Mouse (Mus musculus) embryonic fibroblast, embryonic 13.5 days (primary cell): Measurements from ENCODE around the gene Dnm3. TPM values are rescaled to one million over a fixed set of nuclear protein-coding genes. Genes with fewer than 3 reads are reported as not detected.
A peak's percentile ranks its signal among the peaks of the same experiment; 100 is the strongest.

Source experiments
- H3K27ac ChIP-seq: 2 replicates; pipeline ENCODE4 v1.5.1; 2012; ENCODE audit warnings: low read length, control low read depth, inconsistent platforms; ENCODE audit not compliant: insufficient read depth
- H3K4me1 ChIP-seq: 2 replicates; pipeline ENCODE4 v1.6.1; 2011; ENCODE audit warnings: low read length; ENCODE audit not compliant: control insufficient read depth, insufficient read depth
- H3K4me3 ChIP-seq: 2 replicates; pipeline ENCODE4 v1.5.1; 2011; ENCODE audit warnings: mild to moderate bottlenecking, control low read depth, low read length; ENCODE audit not compliant: insufficient read depth
- CTCF ChIP-seq: IDR thresholded peaks from 2 replicates; pipeline ENCODE4 v1.5.1; 2011; ENCODE audit warnings: mild to moderate bottlenecking, control low read depth, low read length, moderate library complexity, borderline replicate concordance; ENCODE audit not compliant: insufficient read depth
- POLR2A ChIP-seq: IDR thresholded peaks from 2 replicates; pipeline ENCODE4 v1.6.1; 2011; ENCODE audit warnings: low read depth, mild to moderate bottlenecking, control low read depth, low read length, moderate library complexity
- polyA plus RNA-seq: library from polyadenylated mRNA; stranded (reverse); fragments of >200 nt; gene quantifications from 2 replicates; pipeline ENCODE4 v1.2.4, GENCODE M21; 2011; ENCODE audit warnings: low read depth; ENCODE audit not compliant: missing spikeins, insufficient read length

Dnm3 gene
- polyA plus RNA-seq, 1 experiment, result 11.7 TPM

DNA sequence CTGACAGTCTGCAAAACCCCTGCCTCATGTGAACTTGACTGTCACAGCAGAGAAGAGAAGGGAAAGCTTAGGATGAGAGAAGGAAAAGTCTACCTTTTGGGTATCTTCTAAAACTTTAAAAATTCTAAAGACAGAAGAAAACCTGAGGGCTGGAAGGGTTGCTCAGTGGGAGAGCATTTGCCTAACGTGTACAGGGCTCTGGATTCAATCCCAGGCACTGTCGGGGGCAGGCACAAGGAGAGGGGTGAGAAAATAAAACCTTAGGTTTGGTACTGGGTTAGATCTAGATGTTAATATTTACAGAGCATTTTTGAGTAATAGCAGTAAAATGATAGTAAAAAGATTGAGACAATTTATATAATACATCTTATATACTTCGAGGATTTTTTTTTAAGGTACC is 353.4 kb downstream of the Dnm3 start:
- TF ChIP-seq POLR2A (no peak), CTCF (no peak)
- Histone ChIP-seq H3K27ac (peak overlapping the region; percentile 96), H3K4me3 (no peak overlapping the region), H3K4me1 (peaks cover 26% of the 10 kb centered on the region)

DNA sequence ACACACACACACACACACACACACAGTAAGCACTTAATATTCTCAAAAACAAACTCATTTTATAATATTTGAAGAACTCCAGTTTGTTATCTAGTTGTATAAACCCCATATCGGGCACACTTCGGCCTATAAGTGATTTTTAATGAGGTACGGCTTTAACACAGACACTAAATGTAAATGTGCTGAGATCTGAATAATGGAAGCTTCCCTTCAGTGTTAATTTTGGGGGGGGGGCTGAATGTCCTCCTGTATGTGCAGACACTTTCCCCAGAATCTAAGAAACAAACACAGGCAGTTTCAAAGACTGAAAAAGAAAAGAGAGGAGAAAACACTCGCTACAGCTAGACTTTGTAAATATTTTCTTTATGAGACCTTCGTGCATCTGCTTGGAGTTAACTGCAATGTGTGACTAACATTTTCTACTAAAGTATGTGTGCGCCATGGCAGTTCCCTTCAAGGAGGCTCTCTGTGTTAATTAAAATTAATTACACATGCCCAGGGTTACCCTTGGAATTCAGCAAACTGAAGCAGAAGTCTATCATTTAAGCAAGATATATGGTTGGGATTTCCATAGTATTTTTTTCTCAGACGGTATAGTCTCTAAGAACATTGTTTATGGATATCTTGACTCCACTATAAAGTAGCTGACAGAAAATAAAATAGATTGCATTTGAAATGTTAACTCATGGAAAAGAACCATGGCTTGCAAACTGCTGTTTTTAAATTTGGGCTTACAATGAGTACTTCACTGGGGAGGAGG is 356.2 kb downstream of the Dnm3 start:
- TF ChIP-seq POLR2A, result no peak; the same call in 1 of the 2 replicates
- TF ChIP-seq CTCF, result no peak
- peaks cover 13% of the 10 kb centered on the region for H3K4me1 ChIP-seq
- H3K27ac ChIP-seq, result peak overlapping the region; percentile 96
- no peak overlapping the region for H3K4me3 ChIP-seq

DNA sequence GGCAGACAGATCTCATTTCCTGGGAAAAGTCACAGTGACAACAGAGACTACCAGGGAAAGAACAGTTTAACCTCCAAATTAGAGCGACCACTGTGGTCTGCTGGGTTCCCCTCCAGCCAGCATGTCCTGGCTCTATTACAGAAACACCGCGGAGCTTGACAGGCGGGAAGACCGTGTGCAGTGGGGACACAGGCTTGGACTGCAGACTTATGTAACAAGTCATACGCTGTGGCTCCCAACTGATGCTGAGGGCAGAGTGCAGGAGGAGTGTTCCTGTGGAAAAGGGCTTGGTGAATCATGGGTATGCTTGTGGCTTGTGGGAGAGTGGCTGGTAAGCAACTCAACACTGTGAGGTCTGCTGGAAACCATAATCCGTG is 368.4 kb downstream of the Dnm3 start:
- no peak overlapping the region for H3K4me3 ChIP-seq
- no peaks in the 10 kb centered on the region; the same call in 1 of the 2 replicates for H3K4me1 ChIP-seq
- peak overlapping the region; percentile 18; the same call in 1 of the 2 replicates for H3K27ac ChIP-seq
- TF ChIP-seq POLR2A, result no peak
- no peak for TF ChIP-seq CTCF

DNA sequence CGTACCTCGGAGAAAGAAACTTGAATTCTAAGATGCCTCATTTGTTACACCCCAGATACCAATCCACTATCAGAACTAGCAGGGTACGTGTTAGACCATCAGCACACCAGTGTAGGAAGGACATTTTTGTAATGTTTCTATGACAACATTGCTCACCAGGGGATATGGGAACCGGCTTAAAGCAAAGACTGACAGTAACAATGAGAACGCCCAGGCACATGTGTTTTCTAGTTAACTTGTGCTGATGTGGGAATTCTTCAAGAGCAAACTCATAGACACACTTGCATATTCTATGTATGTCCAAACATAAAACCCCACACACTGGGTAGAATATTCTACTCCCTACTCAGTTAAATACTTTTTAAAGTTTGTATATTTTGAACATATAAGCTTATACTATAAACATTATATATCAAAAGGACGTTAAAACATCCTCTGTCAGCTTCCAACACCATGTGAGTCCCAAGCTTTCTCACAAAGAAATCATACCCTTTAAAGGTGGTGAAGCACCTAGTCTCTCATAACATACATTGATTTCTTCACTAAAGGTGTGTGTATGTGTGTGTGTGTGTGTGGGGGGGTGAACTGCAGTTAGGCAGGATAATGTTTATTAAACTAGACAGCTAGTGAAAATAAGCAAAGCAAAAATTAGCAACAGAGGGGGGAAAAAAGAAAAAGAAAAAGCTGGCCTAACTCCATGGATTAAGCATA is 369.0 kb downstream of the Dnm3 start:
- no peak for TF ChIP-seq CTCF
- TF ChIP-seq POLR2A, result no peak
- Histone ChIP-seq H3K27ac (peak overlapping the region; percentile 27), H3K4me3 (no peak overlapping the region), H3K4me1 (no peaks in the 10 kb centered on the region; the same call in 1 of the 2 replicates)

DNA sequence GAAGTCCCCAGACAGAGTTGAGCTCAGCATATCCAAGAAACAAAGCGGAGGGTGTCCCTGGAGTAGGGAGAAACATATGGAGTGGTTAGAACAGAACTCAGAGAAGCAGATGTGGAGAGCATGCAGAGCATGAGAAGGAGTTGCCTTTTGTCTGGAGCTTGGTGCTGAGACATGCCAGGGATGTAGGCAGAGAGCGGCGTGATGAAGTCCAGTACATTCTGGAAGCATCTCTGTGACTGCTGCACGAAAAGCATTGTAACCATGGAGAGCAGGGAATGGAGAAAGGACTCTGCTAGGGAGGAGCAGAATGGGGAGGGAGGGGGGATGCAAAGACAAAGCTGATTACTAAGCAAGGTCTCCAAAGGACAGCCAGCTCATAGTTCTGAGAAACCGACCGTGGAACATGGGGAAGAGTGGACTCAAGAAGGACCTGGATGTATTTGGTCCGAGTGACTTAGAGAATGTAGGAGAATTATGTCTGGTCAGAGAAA is 369.6 kb downstream of the Dnm3 start:
- TF ChIP-seq CTCF (no peak), POLR2A (no peak)
- no peak overlapping the region for H3K4me3 ChIP-seq
- peak overlapping the region; percentile 27 for H3K27ac ChIP-seq
- H3K4me1 ChIP-seq, result no peaks in the 10 kb centered on the region; the same call in 1 of the 2 replicates

DNA sequence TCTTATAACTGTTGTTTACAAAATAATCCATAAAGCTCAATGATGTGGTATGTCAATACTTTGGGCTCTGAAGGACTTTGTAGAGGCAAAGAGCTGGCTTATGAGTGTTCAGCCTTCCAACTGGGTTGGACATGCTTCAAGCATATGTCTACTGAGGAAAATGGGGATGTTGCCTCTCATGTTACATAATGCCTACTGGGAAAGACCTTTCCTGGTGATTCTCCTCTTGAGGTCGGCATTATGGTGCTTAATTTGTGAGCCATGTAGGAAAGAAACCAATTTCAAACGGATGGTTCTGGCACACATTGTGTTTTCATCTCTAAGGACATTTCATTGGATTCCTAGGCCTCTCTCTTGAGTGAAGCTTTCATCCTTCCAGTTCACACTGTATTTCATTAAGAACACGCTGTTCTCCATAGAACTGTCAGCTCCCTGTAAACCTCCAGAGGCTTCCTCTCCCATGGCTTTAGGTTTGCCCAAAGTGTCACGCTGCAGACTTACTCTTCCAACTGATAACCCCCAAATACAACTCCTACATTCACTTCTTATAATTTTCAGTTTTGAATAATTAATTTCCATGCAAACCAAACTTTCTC is 370.7 kb downstream of the Dnm3 start:
- TF ChIP-seq CTCF, result no peak
- no peak for TF ChIP-seq POLR2A
- Histone ChIP-seq H3K4me1 (no peaks in the 10 kb centered on the region; the same call in 1 of the 2 replicates), H3K4me3 (no peak overlapping the region), H3K27ac (no peak overlapping the region)

DNA sequence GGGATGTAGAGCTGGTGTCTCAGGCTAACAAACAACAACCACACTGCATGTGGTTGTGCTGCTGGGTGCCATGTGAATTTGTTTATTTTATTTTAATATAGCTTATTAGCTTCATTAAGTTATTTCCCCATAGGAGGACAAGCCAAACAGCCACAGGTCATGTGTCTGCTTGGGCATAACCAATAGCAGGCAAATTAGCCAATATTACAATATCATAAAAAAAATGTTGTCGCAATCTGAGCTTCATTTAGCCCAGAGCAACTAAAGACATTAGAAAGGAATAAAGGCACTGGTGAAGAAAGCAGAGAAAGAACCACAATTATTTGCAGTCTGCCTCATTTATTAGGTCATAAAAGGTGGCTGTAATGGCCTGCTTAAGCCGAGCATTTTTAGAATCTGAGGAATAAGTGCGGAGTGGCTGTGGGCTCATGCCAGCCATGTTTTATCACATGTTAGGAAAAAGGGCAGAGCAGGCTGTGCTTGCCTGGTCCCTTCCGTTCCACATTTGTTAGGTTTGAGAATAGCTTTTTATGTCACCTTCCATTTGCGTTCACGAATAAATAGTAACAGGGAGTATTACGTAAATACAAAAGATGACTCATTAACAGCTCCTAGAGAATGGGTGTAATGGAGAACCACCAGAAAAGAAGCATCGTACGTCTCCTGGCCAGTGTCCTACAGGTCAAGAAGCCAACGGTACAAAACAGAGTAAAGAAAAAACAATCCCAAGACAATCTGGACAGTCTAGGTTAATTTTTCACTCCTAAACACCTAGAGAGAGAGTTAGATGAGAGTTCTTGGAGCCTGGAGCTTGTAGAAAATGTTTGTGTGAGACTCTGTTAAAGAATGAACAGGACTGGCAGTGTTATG is 376.6 kb downstream of the Dnm3 start:
- H3K4me3 ChIP-seq, result no peak overlapping the region
- TF ChIP-seq POLR2A, result no peak
- no peak for TF ChIP-seq CTCF
- H3K4me1 ChIP-seq, result no peaks in the 10 kb centered on the region
- peak overlapping the region; percentile 94 for H3K27ac ChIP-seq

DNA sequence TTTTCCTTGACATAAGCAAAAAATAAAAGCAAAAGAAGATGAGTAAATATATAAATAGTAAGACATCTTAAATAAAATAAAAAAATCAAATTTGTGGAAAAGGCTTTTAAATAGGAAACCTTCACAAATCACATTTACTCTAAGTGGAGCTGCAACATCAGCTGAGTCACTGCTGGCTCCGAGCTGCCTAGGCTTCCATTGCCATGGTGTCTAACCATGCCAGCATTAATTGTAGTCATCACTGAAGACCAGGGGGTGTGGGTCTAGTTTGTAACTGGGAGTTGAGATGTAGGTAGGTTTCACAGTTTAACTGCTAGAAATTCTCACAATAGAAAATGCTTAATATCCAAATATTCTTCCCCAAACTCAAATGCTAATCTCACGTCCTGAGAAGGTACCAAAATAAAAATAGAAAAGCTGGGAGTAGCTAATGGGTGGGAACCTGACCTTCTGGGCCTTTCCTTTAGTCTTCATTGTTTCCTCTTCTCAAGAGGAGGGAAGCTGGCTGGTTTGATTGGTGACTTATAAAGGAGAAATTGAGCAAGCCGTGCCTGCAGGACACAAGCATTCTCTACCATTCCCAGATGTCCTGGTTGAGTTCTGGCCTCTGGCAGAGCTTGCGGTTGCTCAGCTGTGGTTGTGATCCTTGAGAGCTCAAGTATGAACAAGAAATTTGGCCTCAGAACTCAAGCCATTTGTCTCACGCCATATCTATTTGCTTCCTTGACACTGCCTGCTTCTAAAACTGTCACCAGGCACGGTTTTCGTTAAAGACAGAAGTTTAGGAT is 377.6 kb downstream of the Dnm3 start:
- peak overlapping the region; percentile 94 for H3K27ac ChIP-seq

More for the DNA sequence above, 377.6 kb downstream of the Dnm3 start:
- H3K4me3 ChIP-seq, result no peak overlapping the region
- TF ChIP-seq CTCF (no peak), POLR2A (no peak)
- no peaks in the 10 kb centered on the region for H3K4me1 ChIP-seq
